Mouse (Mus musculus): ENCODE measurements around the gene Gm28042.

DNA sequence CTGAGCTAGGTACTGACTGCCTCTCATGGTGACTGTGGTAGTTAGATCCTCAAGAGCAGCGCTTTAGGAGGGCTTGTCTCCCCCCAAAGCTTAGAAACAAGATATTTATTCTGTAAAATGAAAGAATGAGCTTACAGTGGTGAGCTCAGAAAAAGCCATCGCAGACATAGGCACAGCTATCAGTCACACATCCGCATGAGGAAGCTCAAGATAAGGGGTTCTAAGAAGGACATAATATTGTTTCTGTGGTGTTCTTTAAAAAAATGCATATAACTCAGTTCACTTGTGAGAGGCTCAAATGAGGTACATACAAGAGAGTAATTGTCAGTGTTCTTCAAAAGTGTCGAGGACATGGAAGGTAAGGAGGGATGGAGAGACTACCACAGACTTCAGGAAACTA lies 11.4 kb upstream of the Gm28042 start:
- no peak for TF ChIP-seq GATA1 (IDR thresholded peaks at IDR 0.05; ENCODE audit: low read length)
- no peak for TF ChIP-seq TAL1 (IDR thresholded peaks at IDR 0.05; ENCODE audit: low read length)
